Mouse (Mus musculus): Measurements from ENCODE around the gene Cuedc1.

Cuedc1 gene

DNA sequence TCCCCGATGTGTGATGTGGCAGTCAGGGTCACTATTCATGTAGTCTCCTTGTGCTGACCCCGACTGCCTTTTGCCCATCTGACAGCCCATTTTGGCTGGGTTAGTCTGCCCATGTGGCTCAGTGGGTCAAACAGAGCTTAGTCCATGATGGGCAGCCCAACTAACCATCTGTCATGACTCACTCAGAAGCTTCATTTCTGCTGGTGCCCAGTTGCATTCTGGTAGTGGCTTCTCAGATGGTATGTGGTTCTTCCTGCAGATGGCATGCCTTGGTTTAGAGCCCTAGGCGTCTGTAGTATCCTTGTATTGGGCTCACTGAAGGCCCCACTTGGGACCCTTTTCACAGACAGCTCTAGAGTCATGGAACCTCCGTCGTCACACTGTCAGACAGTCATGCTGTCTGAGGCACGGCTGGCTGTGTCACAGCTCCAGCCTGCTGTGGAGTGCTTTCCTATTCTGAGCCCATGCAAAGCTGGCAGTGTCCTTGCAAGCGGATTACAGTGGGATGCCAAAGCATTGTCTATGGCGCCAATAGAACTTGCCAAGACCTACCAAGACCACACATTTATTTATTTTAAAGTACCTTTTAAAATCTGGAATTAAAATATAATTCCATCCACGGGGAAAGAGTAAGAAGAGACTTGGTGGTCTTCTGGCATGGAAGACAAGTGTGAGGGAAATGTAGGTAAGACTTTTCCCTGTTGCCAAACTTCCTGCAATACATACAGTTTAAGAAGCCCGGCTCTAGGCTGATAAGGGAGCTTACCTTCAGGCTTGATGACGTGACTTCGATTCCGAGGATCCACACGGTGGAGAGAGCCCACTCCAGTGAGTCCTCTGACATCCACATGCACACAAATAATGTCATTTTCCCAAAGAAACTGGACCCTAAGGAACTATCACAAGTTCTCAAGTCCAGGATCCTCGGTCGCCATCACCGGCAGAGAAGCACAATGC lies 129.4 kb downstream of the Cuedc1 start:
- in situ Hi-C loops (cut with MboI; ENCODE audit: low sequenced_read_pairs): no loop called here

GRCm38 (mm10) chr11:88231213-88231790 lies 133.4 kb downstream of the Cuedc1 start:
- in situ Hi-C loops (cut with MboI; ENCODE audit: low sequenced_read_pairs): no loop called here

GRCm38 (mm10) chr11:88233528-88234427 lies 135.9 kb downstream of the Cuedc1 start:
- in situ Hi-C loops (cut with MboI; ENCODE audit: low sequenced_read_pairs): no loop called here

GRCm38 (mm10) chr11:88234789-88235188 lies 136.9 kb downstream of the Cuedc1 start:
- in situ Hi-C loops (cut with MboI; ENCODE audit: low sequenced_read_pairs): no loop called here

DNA sequence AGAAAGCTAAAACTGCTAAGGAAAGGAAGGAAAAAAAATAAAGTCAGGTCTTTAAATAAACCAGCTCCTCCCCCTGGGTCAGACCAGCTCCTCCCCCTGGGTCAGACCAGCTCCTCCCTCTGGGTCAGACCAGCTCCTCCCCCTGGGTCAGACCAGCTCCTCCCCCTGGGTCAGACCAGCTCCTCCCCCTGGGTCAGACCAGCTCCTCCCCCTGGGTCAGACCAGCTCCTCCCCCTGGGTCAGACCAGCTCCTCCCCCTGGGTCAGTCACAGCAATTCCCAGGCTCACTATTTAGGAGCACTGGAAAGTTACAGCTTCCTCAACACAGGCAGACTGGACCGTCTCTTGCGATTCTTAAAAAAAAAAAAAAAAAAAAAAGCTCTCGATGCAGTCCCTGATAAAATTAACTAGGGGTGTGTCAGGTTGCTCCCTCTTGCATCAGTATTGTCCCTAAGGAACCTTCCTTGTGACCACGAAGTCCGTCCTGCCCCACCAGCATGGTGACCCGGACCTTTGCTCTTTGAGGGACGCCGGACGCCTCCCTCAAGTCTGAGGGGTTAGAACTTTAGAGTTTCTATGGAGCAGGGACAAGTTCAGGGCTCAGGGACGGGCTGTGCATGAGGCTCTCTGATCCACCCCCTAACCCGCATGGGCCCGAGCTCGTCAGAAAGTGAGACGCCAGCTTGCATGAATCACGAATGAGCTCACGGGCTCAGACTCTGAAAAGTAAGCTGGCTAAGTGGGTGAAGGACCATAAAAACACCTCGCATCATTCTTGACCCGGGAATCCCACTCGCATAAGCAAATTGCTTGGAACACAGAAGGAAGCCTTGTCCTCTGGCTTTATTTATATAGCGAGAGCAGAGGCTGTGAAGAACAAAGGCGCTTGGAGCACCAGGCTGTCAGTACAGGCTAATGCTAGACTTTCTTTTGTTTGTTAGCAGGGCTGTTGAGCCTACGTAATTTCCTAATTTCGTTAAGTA lies 137.7 kb downstream of the Cuedc1 start:
- in situ Hi-C loops (cut with MboI; ENCODE audit: low sequenced_read_pairs): no loop called here

- in situ Hi-C loops (cut with MboI; ENCODE audit: low sequenced_read_pairs): no loop called here
Measured at GRCm38 (mm10) chr11:88240275-88240674, 142.4 kb downstream of the Cuedc1 start.

DNA sequence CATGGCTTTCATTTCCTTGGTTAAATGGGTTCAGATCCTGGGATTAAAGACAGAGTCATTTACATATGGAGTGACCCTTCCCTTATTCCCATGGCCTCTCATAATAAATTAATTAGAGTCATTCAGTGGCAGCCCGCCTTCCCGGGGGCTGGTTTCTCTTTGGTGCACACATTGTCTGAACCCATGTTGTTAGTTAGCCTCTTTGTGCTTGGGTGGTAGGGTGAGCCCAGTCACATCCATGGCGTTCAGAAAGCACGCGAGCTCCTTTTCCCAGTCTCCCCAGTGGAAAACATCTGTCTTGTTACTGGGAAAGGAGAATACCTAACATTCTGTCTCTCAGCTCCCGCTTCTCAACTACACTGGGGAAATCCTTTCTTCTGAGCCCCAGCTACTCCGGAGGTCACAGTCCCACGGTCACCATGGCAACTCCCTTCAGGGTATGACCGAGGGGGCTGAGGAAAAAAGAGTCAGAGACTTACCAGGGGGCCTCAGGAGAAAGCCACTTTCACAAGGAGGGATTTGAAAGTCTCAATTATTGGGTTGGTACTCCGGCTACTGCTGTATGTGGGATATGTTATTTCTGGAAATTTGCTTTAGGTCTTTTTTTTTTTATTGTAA lies 143.0 kb downstream of the Cuedc1 start:
- in situ Hi-C loops (cut with MboI; ENCODE audit: low sequenced_read_pairs): no loop called here

GRCm38 (mm10) chr11:88241468-88242301 lies 143.8 kb downstream of the Cuedc1 start:
- in situ Hi-C loops (cut with MboI; ENCODE audit: low sequenced_read_pairs): no loop called here
